In genomic region chr9:42264145-42264544, GRCm38 (mm10) we compare ENCODE assay signal across 7 mouse cellular contexts. TPM values are rescaled to one million over a fixed set of nuclear protein-coding genes. Genes with fewer than 3 reads are reported as not detected.
DNase-seq lines count a peak whose midpoint lies in the region; ATAC-seq lines count a peak whose summit lies in the region.

Sc5d (minus strand) TSS chr9:42264256.

- H3K27ac ChIP-seq in intestine, embryonic 16.5 days (ENCODE audit: low read length), result peak within 1 kb of the TSS; percentile 68
- peak within 1 kb of the TSS; percentile 72 for H3K27ac ChIP-seq in midbrain, embryonic 11.5 days (ENCODE audit: low read depth, low read length)

- DNase-seq in adrenal gland, adult 2 months, result peak; percentile 97
- DNase-seq in embryo, embryonic 11.5 days (ENCODE audit: low read depth, low spot score), result peak; percentile 90
- peak; percentile 90 to 95 for DNase-seq in gastrocnemius, postnatal 4 days (ENCODE audit: low spot score in 2 of 2)
- peak; percentile 92 to 95 for DNase-seq in left cerebral cortex, postnatal 36 days (ENCODE audit: low spot score in 2 of 2)
- DNase-seq in midbrain, embryonic 11.5 days (ENCODE audit: low spot score, missing footprints), result peak; percentile 97
- peak; percentile 95 for DNase-seq in skeletal muscle tissue, adult 2 months (ENCODE audit: low read depth, low spot score)

- peak within 1 kb of the TSS; percentile 92 for H3K9ac ChIP-seq in intestine, embryonic 16.5 days (ENCODE audit: low read depth, low read length)
- H3K9ac ChIP-seq in midbrain, embryonic 11.5 days (ENCODE audit: low read length), result peak within 1 kb of the TSS; percentile 81

- no peaks in the 10 kb centered on the region for H3K36me3 ChIP-seq in intestine, embryonic 16.5 days (ENCODE audit: control insufficient read depth, insufficient read depth, low read length)
- H3K36me3 ChIP-seq in midbrain, embryonic 11.5 days (ENCODE audit: control insufficient read depth, insufficient read depth, low read length), result no peaks in the 10 kb centered on the region

- ATAC-seq in intestine, embryonic 16.5 days, result peak; percentile 97
- ATAC-seq in midbrain, embryonic 11.5 days (ENCODE audit: low FRiP score), result peak; percentile 98

- peaks cover 23% of the 10 kb centered on the region for H3K4me1 ChIP-seq in intestine, embryonic 16.5 days (ENCODE audit: control insufficient read depth, insufficient read depth, low read length)
- H3K4me1 ChIP-seq in midbrain, embryonic 11.5 days (ENCODE audit: control insufficient read depth, insufficient read depth, low read length), result peaks cover 8% of the 10 kb centered on the region; the same call in 1 of the 2 replicates

- H3K4me3 ChIP-seq in intestine, embryonic 16.5 days (ENCODE audit: low read length), result peak within 1 kb of the TSS; percentile 77
- H3K4me3 ChIP-seq in midbrain, embryonic 11.5 days (ENCODE audit: low read depth, low read length), result peak within 1 kb of the TSS; percentile 80

- no peaks in the 10 kb centered on the region for H3K27me3 ChIP-seq in intestine, embryonic 16.5 days (replicated peaks; ENCODE audit: control insufficient read depth, insufficient read depth, low read length)
- no peaks in the 10 kb centered on the region for H3K27me3 ChIP-seq in midbrain, embryonic 11.5 days (ENCODE audit: control insufficient read depth, insufficient read depth, low read length)

- peak within 1 kb of the TSS; percentile 64 for H3K4me2 ChIP-seq in intestine, embryonic 16.5 days (ENCODE audit: low read depth, low read length)
- peak within 1 kb of the TSS; percentile 61 for H3K4me2 ChIP-seq in midbrain, embryonic 11.5 days

- no peaks in the 10 kb centered on the region for H3K9me3 ChIP-seq in intestine, embryonic 16.5 days (ENCODE audit: control insufficient read depth, low read length)
- H3K9me3 ChIP-seq in midbrain, embryonic 11.5 days (ENCODE audit: control insufficient read depth, low read length), result no peaks in the 10 kb centered on the region

- under 1% methylated on average over 49 of the region's 49 CpGs for WGBS in intestine, embryonic 16.5 days
- WGBS in midbrain, embryonic 11.5 days, result 0% methylated on average over 47 of the region's 49 CpGs

- intact Hi-C loops in left cerebral cortex, postnatal 36 days (cut with DNase I), result no loop called here

RNA-seq across cellular contexts. Expression of gene Sc5d, which starts in this region (rescaled TPM):
- total RNA-seq in adrenal gland, adult 2 months (2021), result 100 to 1,000 TPM in 1 of 2 experiments, 10 to 100 TPM in 1; 55.2 to 220 TPM
- 26.2 and 55.2 TPM in 2 replicates for polyA plus RNA-seq in adrenal gland, adult 2 months (2012; rRNA removed)
- 10 to 100 TPM; 16.7 to 19.3 TPM for total RNA-seq in gastrocnemius, postnatal 4 days (2021)
- polyA plus RNA-seq in intestine, embryonic 16.5 days (2015; fragmentation: Nextera tagmentation; extraction: Ambion mirVana), result 106 and 118 TPM in 2 replicates
- 10 to 100 TPM; 54.7 to 56.5 TPM for total RNA-seq in left cerebral cortex, postnatal 36 days (2021)
- 60.0 and 67.2 TPM in 2 replicates for polyA plus RNA-seq in midbrain, embryonic 11.5 days (2014; fragmentation: Nextera tagmentation; extraction: Ambion mirVana)

Comparison
In these comparisons a context has a peak if more than half of its experiments do, and no peak if none do; other contexts are left out.
1. Peak in every context shown above with its lines: DNase-seq, ATAC-seq, H3K4me3 ChIP-seq and H3K27ac ChIP-seq.